Mouse (Mus musculus) E14TG2a.4 (cell line): ENCODE data around the gene Xrra1.

Source experiments
- CTCF ChIP-seq: conservative IDR thresholded peaks from 2 replicates; pipeline ENCODE4 v1.5.1; 2014; ENCODE audit warnings: low read length
- NANOG ChIP-seq: IDR thresholded peaks from 2 replicates; pipeline ENCODE4 v1.6.1; 2014; ENCODE audit warnings: borderline replicate concordance, low read length, mixed read lengths
- POU5F1 ChIP-seq: IDR thresholded peaks from 2 replicates; pipeline ENCODE4 v1.6.1; 2014; ENCODE audit warnings: low read length, borderline replicate concordance

- no peak for TF ChIP-seq CTCF
- TF ChIP-seq NANOG = no peak
- no peak for TF ChIP-seq POU5F1
Measured at GRCm38 (mm10) chr7:99914316-99914715, 55.4 kb downstream of the Xrra1 start.
